Mouse (Mus musculus) brain, embryonic 14.5 days (tissue): ENCODE measurements around the gene Gdpd4.

Experiments used
- CTCF ChIP-seq: fragments of 200-500 bp; IDR thresholded peaks from 2 replicates; pipeline ENCODE4 v1.5.1; 2012; ENCODE audit warnings: inconsistent platforms, mild to moderate bottlenecking, moderate library complexity, borderline replicate concordance; ENCODE audit not compliant: insufficient read depth, insufficient read length; ENCODE audit errors: extremely low read depth
- POLR2A ChIP-seq: fragments of 200-500 bp; IDR thresholded peaks from 2 replicates; pipeline ENCODE4 v1.6.1; 2012; ENCODE audit warnings: mild to moderate bottlenecking, inconsistent platforms, borderline replicate concordance; ENCODE audit not compliant: poor library complexity, insufficient read depth, insufficient read length, severe bottlenecking; ENCODE audit errors: extremely low read depth

DNA sequence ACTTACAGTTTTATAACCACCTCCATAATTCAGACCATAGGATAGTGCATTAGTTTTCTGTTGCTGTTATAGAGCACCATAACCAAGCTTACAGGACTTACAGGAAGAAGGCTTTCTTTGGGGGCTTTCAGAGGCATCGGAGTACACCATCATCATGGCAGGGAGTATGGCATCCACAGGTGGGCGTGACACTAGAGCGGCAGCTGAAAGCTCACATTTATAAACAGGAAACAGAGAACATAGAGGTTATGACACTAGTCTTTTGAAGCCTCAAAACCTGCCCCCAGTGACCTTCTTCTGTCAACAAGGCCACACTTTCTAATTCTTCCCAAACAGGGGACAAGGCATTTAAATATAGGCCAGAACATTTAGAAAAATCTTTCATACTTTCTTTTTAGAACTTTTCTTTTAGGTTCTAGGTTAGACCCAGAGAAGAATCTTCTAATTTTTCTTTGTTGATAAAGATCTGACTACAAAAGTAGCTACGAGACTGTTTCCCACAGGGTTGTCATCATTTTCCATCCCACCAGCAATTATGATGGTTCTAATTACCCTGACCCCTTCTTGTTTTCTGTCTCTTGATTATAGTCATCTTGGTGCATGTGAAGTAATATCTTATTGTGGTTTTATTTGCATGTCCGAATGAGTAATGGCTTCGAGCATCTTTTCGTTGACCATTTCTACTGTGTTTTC lies 41.8 kb upstream of the Gdpd4 start:
- TF ChIP-seq POLR2A (no peak), CTCF (no peak)
